Mouse (Mus musculus) 416B (cell line): Measurements from ENCODE around the gene Gm8922.
"Not testable (repeated sequence)": the region's sequence is repeated elsewhere in the genome, so short reads cannot be mapped to it uniquely, and the experiment has no call there.

Experiments
- DNase-seq: peaks from one replicate; pipeline ENCODE4 v3.0.0; 2011; ENCODE audit warnings: low read depth

Gm8922 gene

DNA sequence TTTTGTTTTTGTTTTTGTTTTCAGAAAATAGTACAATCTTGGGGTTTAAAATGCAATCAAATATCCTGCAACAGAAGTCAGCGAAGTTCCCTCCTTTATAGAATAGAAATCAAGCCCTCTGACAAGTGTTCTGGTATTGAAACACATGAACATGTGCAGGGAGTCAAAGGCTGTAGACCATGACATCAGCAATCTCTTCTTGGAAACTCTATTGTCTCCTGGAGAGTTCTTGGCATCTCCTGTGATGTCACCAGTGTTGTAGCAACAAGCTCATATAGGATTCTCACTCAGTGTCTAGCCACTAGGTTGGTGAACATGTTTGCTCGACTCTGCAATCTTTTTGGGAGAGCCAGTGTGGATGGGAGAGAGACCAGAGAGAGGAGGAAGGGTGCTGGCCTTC lies at the start of gene Gm8922:
Gm8922 (plus strand) TSS at position 301 of the 400 bp plus-strand sequence.
- not testable (repeated sequence) for DNase-seq
